Mouse (Mus musculus): ENCODE measurements around the gene Snu13. TPM values are rescaled to one million over a fixed set of nuclear protein-coding genes. Genes with fewer than 3 reads are reported as not detected.

The Snu13 gene
- polyA plus RNA-seq, 1 experiment, result 134 TPM

- Histone ChIP-seq H3K36me3 (ENCODE audit: control insufficient read depth, insufficient read depth, low read length) (peaks cover 91% of the 10 kb centered on the region), H3K27me3 (ENCODE audit: control insufficient read depth, insufficient read depth, low read length) (no peaks in the 10 kb centered on the region), H3K27ac (ENCODE audit: control insufficient read depth, insufficient read depth, low read length) (peak within 1 kb of the TSS; percentile 89), H3K4me3 (ENCODE audit: control insufficient read depth, insufficient read depth, low read length) (no peak within 1 kb of the TSS), H3K4me1 (replicated peaks; ENCODE audit: control insufficient read depth, insufficient read depth, low read length) (peaks cover 50% of the 10 kb centered on the region)
- 98% methylated on average over 4 of the region's 4 CpGs for WGBS
- TF ChIP-seq POLR2A (IDR thresholded peaks at IDR 0.05; ENCODE audit: control insufficient read depth, extremely low read depth, insufficient read depth, low read length, poor library complexity) (no peak), CTCF (IDR thresholded peaks at IDR 0.05; ENCODE audit: borderline replicate concordance, control insufficient read depth, extremely low read depth, insufficient read depth, low read length, poor library complexity) (no peak)
- DNase-seq, result no peak
These were observed 13.6 kb downstream of the Snu13 start, which contains the start of gene Desi1 for GRCm38 (mm10) chr15:82033762-82034161. Desi1 (minus strand) TSS chr15:82033862.

GRCm38 (mm10) chr15:82032386-82032785, 15.0 kb downstream of the Snu13 start:
- Histone ChIP-seq H3K4me3 (ENCODE audit: control insufficient read depth, insufficient read depth, low read length) (peak overlapping the region; percentile 30), H3K27me3 (ENCODE audit: control insufficient read depth, insufficient read depth, low read length) (no peaks in the 10 kb centered on the region), H3K27ac (ENCODE audit: control insufficient read depth, insufficient read depth, low read length) (peak overlapping the region; percentile 74), H3K4me1 (replicated peaks; ENCODE audit: control insufficient read depth, insufficient read depth, low read length) (peaks cover 56% of the 10 kb centered on the region), H3K36me3 (ENCODE audit: control insufficient read depth, insufficient read depth, low read length) (peaks cover 84% of the 10 kb centered on the region)
- no peak for DNase-seq
- TF ChIP-seq CTCF (IDR thresholded peaks at IDR 0.05; ENCODE audit: borderline replicate concordance, control insufficient read depth, extremely low read depth, insufficient read depth, low read length, poor library complexity), result no peak
- no peak for TF ChIP-seq POLR2A (IDR thresholded peaks at IDR 0.05; ENCODE audit: control insufficient read depth, extremely low read depth, insufficient read depth, low read length, poor library complexity)
- WGBS, result 43% methylated on average over 7 of the region's 7 CpGs

GRCm38 (mm10) chr15:82027726-82028125, 19.7 kb downstream of the Snu13 start:
- H3K36me3 ChIP-seq (ENCODE audit: control insufficient read depth, insufficient read depth, low read length), result peaks cover 78% of the 10 kb centered on the region
- H3K4me3 ChIP-seq (ENCODE audit: control insufficient read depth, insufficient read depth, low read length), result no peak overlapping the region; the same call in 1 of the 2 replicates
- DNase-seq, result peak; percentile 81
- 4% methylated on average over 7 of the region's 7 CpGs for WGBS
- H3K27me3 ChIP-seq (ENCODE audit: control insufficient read depth, insufficient read depth, low read length), result no peaks in the 10 kb centered on the region
- no peak for TF ChIP-seq CTCF (IDR thresholded peaks at IDR 0.05; ENCODE audit: borderline replicate concordance, control insufficient read depth, extremely low read depth, insufficient read depth, low read length, poor library complexity)
- TF ChIP-seq POLR2A (IDR thresholded peaks at IDR 0.05; ENCODE audit: control insufficient read depth, extremely low read depth, insufficient read depth, low read length, poor library complexity), result no peak
- H3K4me1 ChIP-seq (replicated peaks; ENCODE audit: control insufficient read depth, insufficient read depth, low read length), result peaks cover 61% of the 10 kb centered on the region
- peak overlapping the region; percentile 100 for H3K27ac ChIP-seq (ENCODE audit: control insufficient read depth, insufficient read depth, low read length)

GRCm38 (mm10) chr15:82027276-82027675, 20.1 kb downstream of the Snu13 start:
- WGBS, result 15% methylated on average over 7 of the region's 7 CpGs
- H3K27ac ChIP-seq (ENCODE audit: control insufficient read depth, insufficient read depth, low read length), result peak overlapping the region; percentile 93
- H3K4me3 ChIP-seq (ENCODE audit: control insufficient read depth, insufficient read depth, low read length), result no peak overlapping the region; the same call in 1 of the 2 replicates
- TF ChIP-seq CTCF (IDR thresholded peaks at IDR 0.05; ENCODE audit: borderline replicate concordance, control insufficient read depth, extremely low read depth, insufficient read depth, low read length, poor library complexity) (no peak), POLR2A (IDR thresholded peaks at IDR 0.05; ENCODE audit: control insufficient read depth, extremely low read depth, insufficient read depth, low read length, poor library complexity) (no peak)
- H3K36me3 ChIP-seq (ENCODE audit: control insufficient read depth, insufficient read depth, low read length), result peaks cover 77% of the 10 kb centered on the region
- peaks cover 63% of the 10 kb centered on the region for H3K4me1 ChIP-seq (replicated peaks; ENCODE audit: control insufficient read depth, insufficient read depth, low read length)
- H3K27me3 ChIP-seq (ENCODE audit: control insufficient read depth, insufficient read depth, low read length), result no peaks in the 10 kb centered on the region
- DNase-seq, result peak; percentile 58

GRCm38 (mm10) chr15:82023965-82024635, 23.3 kb downstream of the Snu13 start:
- H3K27ac ChIP-seq (ENCODE audit: control insufficient read depth, insufficient read depth, low read length), result peak overlapping the region; percentile 90
- peaks cover 56% of the 10 kb centered on the region for H3K36me3 ChIP-seq (ENCODE audit: control insufficient read depth, insufficient read depth, low read length)
- H3K4me3 ChIP-seq (ENCODE audit: control insufficient read depth, insufficient read depth, low read length), result peak overlapping the region; percentile 27; the same call in 1 of the 2 replicates
- H3K4me1 ChIP-seq (replicated peaks; ENCODE audit: control insufficient read depth, insufficient read depth, low read length), result peaks cover 42% of the 10 kb centered on the region
- peak; percentile 52 for DNase-seq
- TF ChIP-seq POLR2A (IDR thresholded peaks at IDR 0.05; ENCODE audit: control insufficient read depth, extremely low read depth, insufficient read depth, low read length, poor library complexity), result no peak
- no peak for TF ChIP-seq CTCF (IDR thresholded peaks at IDR 0.05; ENCODE audit: borderline replicate concordance, control insufficient read depth, extremely low read depth, insufficient read depth, low read length, poor library complexity)
- WGBS, result 31% methylated on average over 6 of the region's 6 CpGs
- no peaks in the 10 kb centered on the region for H3K27me3 ChIP-seq (ENCODE audit: control insufficient read depth, insufficient read depth, low read length)

GRCm38 (mm10) chr15:82022535-82023088, 24.8 kb downstream of the Snu13 start:
- H3K4me3 ChIP-seq (ENCODE audit: control insufficient read depth, insufficient read depth, low read length), result peak overlapping the region; percentile 51
- H3K36me3 ChIP-seq (ENCODE audit: control insufficient read depth, insufficient read depth, low read length), result peaks cover 47% of the 10 kb centered on the region
- 25% methylated on average over 13 of the region's 13 CpGs for WGBS
- H3K27ac ChIP-seq (ENCODE audit: control insufficient read depth, insufficient read depth, low read length), result peak overlapping the region; percentile 90
- no peak for DNase-seq
- H3K4me1 ChIP-seq (replicated peaks; ENCODE audit: control insufficient read depth, insufficient read depth, low read length), result peaks cover 37% of the 10 kb centered on the region
- H3K27me3 ChIP-seq (ENCODE audit: control insufficient read depth, insufficient read depth, low read length), result no peaks in the 10 kb centered on the region
- TF ChIP-seq POLR2A (IDR thresholded peaks at IDR 0.05; ENCODE audit: control insufficient read depth, extremely low read depth, insufficient read depth, low read length, poor library complexity), result peak; percentile 39; the same call in 1 of the 2 replicates
- no peak for TF ChIP-seq CTCF (IDR thresholded peaks at IDR 0.05; ENCODE audit: borderline replicate concordance, control insufficient read depth, extremely low read depth, insufficient read depth, low read length, poor library complexity)
